Mouse (Mus musculus) cerebellum, postnatal 4 days (tissue): ENCODE measurements around the gene Creb3.
"Not testable (repeated sequence)": the region's sequence is repeated elsewhere in the genome, so short reads cannot be mapped to it uniquely, and the experiment has no call there.

Experiments used
- DNase-seq, 2 experiments: peaks; one replicate each; pipeline ENCODE4 v3.0.0; 2022; ENCODE audit warnings: low spot score in 2 of 2, mixed read lengths in 1 of 2

Gene Creb3

GRCm38 (mm10) chr4:43561997-43562768 is at the start of gene Creb3, which contains the start of gene Tln1:
Gene Creb3 (plus strand): TSS chr4:43562332.
Gene Tln1 (minus strand): TSS chr4:43562691.
- peak; percentile 80 to 90 for DNase-seq

DNA sequence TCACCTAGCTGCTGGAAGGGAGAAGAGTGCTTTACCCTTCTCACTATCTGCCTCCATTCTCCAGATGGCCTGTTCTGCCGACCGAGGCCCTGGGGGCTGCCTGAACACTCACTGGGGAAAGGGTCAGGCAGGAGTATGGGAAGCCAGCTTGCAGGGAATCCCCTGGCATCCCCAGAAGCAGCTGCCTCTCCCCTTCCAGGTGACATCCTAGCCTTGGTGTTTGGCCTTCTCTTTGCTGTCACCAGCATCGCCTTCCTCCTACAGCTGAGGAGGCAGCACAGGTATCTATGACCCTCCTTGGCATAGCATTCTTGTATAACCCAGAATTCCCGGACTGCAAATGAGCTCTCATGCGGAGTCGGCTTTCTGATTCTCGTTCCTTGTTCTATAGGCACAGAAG is 49.5 kb upstream of the Creb3 start:
- DNase-seq, result no peak

- DNase-seq, result no peak
Measured at GRCm38 (mm10) chr4:43513300-43513699, 48.8 kb upstream of the Creb3 start.

- no peak for DNase-seq
Measured at GRCm38 (mm10) chr4:43513791-43514190, 48.3 kb upstream of the Creb3 start.

GRCm38 (mm10) chr4:43515764-43516708 is 46.1 kb upstream of the Creb3 start:
- DNase-seq, result no peak

DNA sequence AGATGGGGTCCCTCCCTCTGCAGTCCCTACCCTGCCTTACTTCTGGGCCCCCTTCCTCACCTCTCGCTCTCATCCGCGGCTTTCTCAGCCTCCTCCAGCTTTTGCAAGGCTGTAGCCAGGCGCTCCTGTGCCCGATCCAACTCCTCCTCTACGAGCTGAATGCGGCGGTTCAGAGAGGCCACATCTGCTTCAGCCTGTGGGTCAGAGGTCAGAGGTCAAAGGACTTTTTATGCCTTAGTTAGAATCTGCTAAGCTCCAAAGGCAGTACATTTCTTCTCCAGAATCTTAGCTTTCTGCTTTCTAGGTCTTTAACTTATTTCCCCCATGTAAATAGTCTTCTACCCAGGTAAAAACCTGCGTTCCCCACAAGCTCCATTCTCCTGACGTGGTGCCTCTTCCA is 42.6 kb upstream of the Creb3 start:
- DNase-seq, result no peak

DNA sequence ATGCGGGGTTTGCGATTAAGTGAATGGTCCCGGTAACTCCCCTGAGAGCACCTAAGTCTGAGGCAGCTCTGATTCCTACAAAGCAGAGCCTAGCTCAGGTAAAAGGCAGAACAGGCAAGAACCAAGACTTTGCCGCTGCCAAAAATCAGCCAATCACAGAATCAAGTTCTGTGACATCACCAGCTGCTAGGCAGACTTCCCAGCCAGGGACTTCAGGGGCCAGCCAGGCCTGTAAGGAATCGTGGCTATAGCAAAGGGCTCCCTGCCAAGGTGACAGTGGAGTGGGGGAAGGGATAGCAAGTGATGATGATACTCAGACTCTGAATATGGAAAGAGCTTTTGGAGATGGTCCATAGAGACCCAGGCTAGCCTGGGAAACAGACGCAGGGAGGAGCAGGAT is 42.2 kb upstream of the Creb3 start:
- peak; percentile 90 to 95 for DNase-seq

DNA sequence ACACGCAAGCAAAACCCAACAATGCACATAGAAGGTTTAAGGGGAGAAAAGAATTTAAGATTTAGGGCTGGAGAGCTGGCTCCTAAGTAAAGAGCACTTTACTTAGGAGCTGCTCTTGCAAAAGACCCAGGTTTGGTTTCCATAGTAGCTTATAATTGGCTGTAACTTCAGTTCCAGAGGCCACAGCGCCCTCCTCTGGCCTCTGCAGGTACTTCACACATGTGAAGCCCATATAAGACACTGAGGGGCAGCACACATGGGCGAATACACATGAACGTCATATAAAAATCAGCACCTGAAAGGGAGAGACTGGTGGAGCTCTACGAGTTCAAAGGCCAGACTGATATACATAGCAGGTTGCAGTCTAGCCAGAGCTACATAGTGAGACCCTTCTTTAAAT is 34.3 kb upstream of the Creb3 start:
- no peak for DNase-seq

DNA sequence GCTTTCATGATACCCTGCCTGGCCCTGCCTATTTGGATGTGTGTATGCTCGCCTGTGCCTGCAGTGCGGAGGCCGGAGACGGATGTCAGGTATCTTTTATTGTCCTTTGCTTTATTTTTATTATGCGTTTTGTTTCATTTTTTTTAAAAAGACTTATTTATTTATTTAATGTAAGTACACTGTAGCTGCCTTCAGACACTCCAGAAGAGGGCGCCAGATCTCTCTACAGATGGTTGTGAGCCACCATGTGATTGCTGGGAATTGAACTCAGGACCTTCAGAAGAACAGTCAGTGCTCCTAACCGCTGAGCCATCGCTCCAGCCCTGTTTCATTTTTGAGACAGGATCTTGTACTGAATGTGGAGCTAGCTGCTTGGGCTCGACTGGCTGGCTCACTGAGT is 33.6 kb upstream of the Creb3 start:
- no peak for DNase-seq

GRCm38 (mm10) chr4:43530081-43530501 is 32.0 kb upstream of the Creb3 start:
- no peak for DNase-seq

DNA sequence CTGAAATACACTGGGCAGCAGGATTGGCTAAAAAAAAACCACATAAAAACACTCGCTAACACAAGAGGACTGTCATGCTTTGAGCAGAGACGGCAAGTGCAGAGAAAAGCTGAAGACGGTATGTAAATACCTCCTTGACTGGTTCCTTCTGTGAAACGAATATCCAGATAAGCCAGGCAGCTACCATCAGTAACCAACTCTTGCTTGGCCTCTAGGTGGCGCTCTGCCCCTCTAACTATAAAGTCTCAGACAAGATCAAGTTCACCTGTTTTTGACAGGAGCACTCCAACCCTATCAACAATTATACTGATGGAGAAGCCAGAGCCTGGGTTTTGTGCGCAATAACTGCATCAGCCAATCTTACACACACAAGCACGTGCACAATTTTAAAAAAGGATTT is 31.6 kb upstream of the Creb3 start:
- DNase-seq, result peak; percentile 49 to 71

GRCm38 (mm10) chr4:43533270-43533669 is 28.9 kb upstream of the Creb3 start:
- no peak for DNase-seq

- no peak for DNase-seq
Measured at GRCm38 (mm10) chr4:43535628-43536027, 26.5 kb upstream of the Creb3 start.

- no peak for DNase-seq
Measured at GRCm38 (mm10) chr4:43536031-43536430, 26.1 kb upstream of the Creb3 start.

DNA sequence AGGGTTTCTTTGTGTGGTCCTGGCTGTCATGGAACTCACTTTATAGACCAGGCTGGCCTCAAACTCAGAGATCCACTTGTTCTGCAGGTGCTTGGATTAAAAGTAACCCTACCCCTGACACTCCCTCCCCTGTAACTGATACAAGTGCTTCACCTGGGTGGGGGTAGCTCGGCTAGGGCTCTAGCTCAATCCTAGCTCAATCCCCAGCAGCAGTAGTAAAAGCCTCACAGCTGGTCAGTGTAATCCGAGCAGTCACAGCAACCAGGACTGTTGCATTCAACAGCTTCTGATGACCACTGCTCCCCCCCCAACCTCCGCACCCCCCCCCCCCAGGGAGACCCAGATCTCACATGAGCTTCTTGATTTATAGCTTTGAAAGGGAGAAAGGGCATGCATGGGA is 20.1 kb upstream of the Creb3 start:
- no peak for DNase-seq

- no peak for DNase-seq
Measured at GRCm38 (mm10) chr4:43546375-43547047, 15.6 kb upstream of the Creb3 start.

- no peak for DNase-seq
Measured at GRCm38 (mm10) chr4:43547160-43547559, 15.0 kb upstream of the Creb3 start.

GRCm38 (mm10) chr4:43549055-43549454 is 13.1 kb upstream of the Creb3 start:
- DNase-seq, result no peak

DNA sequence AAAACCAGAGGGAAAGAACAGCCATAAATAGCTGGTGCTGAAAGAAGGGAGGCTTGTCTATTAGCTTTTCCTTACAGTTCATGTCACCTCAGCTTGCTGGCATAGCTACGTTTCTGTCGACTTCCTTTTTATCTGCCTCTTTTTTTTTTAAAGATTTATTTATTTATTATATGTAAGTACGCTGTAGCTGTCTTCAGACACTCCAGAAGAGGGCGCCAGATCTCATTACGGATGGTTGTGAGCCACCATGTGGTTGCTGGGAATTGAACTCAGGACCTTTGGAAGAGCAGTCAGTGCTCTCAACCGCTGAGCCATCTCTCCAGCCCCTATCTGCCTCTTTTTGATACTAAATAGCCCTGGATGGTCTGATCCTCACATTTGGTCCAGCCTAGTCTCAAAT is 10.3 kb upstream of the Creb3 start:
- not testable (repeated sequence) for DNase-seq

- no peak for DNase-seq
Measured at GRCm38 (mm10) chr4:43552437-43552836, 9.7 kb upstream of the Creb3 start.

DNA sequence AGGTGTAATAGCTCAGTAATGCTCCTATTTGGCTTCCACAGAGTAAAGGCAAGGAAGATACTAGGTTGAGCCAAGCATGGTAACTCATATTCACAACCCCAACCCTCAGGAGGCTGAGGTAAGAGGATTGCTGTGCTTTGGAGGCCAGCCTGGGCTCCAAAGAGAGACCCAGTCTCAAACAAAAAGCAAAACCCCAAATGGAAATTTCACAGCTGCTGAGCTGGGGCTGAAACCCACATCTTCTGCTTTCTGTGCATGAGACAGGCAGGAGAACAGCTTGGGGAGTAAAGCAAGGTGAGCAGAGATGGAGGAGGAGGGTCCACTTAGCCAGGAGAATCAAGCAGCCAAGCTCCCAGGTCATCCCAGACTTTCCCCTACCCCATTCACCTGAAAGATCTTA is 8.2 kb upstream of the Creb3 start:
- no peak for DNase-seq

GRCm38 (mm10) chr4:43555926-43556325 is 6.2 kb upstream of the Creb3 start:
- no peak for DNase-seq
